Mouse (Mus musculus) heart, adult 2 months (tissue): ENCODE results near the gene Tbc1d8b. TPM values are rescaled to one million over a fixed set of nuclear protein-coding genes. Genes with fewer than 3 reads are reported as not detected.
"Not testable (repeated sequence)": the region's sequence is repeated elsewhere in the genome, so short reads cannot be mapped to it uniquely, and the experiment has no call there.

Source experiments
- DNase-seq, 2 experiments: peaks; one replicate each; pipeline ENCODE4 v3.0.0; 2021
- H3K27ac ChIP-seq: fragments of 200-600 bp; 2 replicates; pipeline ENCODE4 v1.8.1; 2022
- H3K27me3 ChIP-seq: fragments of 200-500 bp; 2 replicates; pipeline ENCODE4 v1.6.1; 2012; ENCODE audit warnings: mild to moderate bottlenecking, low read length, inconsistent platforms, mixed read lengths; ENCODE audit not compliant: control insufficient read depth, insufficient read depth
- H3K36me3 ChIP-seq: fragments of 200-500 bp; 2 replicates; pipeline ENCODE4 v1.6.1; 2012; ENCODE audit warnings: low read length, inconsistent platforms; ENCODE audit not compliant: control insufficient read depth, insufficient read depth
- H3K4me1 ChIP-seq: fragments of 200-500 bp; 2 replicates; pipeline ENCODE4 v1.6.1; 2011; ENCODE audit warnings: low read length; ENCODE audit not compliant: control insufficient read depth, insufficient read depth
- H3K4me3 ChIP-seq: fragments of 200-600 bp; 2 replicates; pipeline ENCODE4 v1.8.1; 2022
- H3K79me2 ChIP-seq: fragments of 200-500 bp; replicated peaks from 2 replicates; pipeline ENCODE4 v1.6.1; 2012; ENCODE audit warnings: mild to moderate bottlenecking, inconsistent platforms, low read length, moderate library complexity, mixed read lengths; ENCODE audit not compliant: control insufficient read depth, insufficient read depth
- H3K9ac ChIP-seq: fragments of 200-500 bp; 2 replicates; pipeline ENCODE4 v1.6.1; 2012; ENCODE audit warnings: low read depth, mild to moderate bottlenecking, control low read depth, inconsistent platforms, low read length, mixed read lengths
- CTCF ChIP-seq: fragments of 200-600 bp; IDR thresholded peaks from 2 replicates; pipeline ENCODE4 v1.8.1; 2022; ENCODE audit warnings: antibody characterized with exemption, mild to moderate bottlenecking, moderate library complexity
- EP300 ChIP-seq: fragments of 200-500 bp; IDR thresholded peaks from 2 replicates; pipeline ENCODE4 v1.6.1; 2011; ENCODE audit warnings: low read depth, low read length, control low read depth; ENCODE audit not compliant: insufficient read depth
- POLR2A ChIP-seq: fragments of 200-500 bp; IDR thresholded peaks from 2 replicates; pipeline ENCODE4 v1.6.1; 2011; ENCODE audit warnings: mild to moderate bottlenecking, low read depth, low read length, control low read depth; ENCODE audit not compliant: insufficient read depth
- WGBS: fragments of 180-500 bp; shearing (Covaris S2); methylation state at CpG from one replicate; pipeline ENCODE4 v1.1.7; 2018; 5-methylcytosine and 5-hydroxymethylcytosine counted together
- intact Hi-C: fragments of 180-260 bp; cut with DNase I; formaldehyde crosslinking; loops from one replicate; pipeline ENCODE4 v1.15.1; 2025
- polyA plus RNA-seq: library from polyadenylated mRNA; depleted of rRNA; stranded (reverse); fragments of >200 nt; gene quantifications from 2 replicates; pipeline ENCODE4 v1.2.3, GENCODE M21; 2012
- total RNA-seq, 2 experiments: library from RNA; stranded (reverse); gene quantifications; 2 replicates each; pipeline ENCODE4 v1.2.3; 2021

Tbc1d8b gene
- total and polyA plus RNA-seq, 3 experiments = 1.2 to 6.3 (median 4.9) TPM

DNA sequence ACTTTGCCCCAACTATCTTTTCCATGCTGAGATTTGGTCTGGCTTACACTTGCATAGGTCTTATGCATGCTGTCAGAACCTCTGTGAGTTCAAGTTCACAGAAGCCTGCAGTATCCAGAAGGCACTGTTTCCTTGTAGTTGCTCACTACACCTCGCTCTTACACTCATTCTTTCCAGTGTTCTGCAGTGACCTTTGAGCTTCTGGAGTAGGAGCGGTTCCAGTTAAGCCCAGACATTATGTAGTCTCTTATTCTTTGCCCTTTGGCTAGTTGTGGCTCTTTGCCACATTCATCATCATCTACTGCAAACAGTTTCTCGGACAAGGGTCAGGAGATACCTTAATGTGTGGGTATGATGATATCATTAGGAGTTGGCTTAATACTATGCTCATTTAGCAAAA lies 45.7 kb downstream of the Tbc1d8b start:
- Histone ChIP-seq H3K79me2 (no peaks in the 10 kb centered on the region), H3K4me3 (no peak overlapping the region), H3K27ac (no peak overlapping the region), H3K36me3 (no peaks in the 10 kb centered on the region), H3K27me3 (no peaks in the 10 kb centered on the region), H3K4me1 (no peaks in the 10 kb centered on the region), H3K9ac (no peak overlapping the region)
- 86% methylated on average over 3 of the region's 3 CpGs for WGBS
- TF ChIP-seq CTCF = no peak
- TF ChIP-seq POLR2A = no peak
- TF ChIP-seq EP300 = no peak
- DNase-seq = no peak
- intact Hi-C loops = no loop called here

DNA sequence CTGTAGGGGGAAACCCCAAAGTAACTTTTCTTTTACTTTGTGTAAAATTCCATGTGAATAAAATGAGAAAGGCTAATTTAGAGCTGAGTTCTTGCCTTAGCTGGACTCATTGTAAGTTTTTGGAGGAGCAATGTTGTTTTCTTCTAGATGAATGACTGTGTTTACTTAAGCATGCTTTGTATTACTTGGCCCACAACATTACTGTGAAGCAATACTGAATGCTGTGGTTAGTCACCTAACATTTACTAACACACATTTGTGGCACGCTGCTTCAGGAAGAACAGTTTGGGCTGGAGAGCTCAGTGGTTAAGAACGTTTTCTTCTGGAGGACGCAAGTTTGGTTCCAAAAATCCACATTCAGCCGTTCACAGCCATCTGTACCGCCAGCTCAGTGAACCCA lies 52.3 kb downstream of the Tbc1d8b start:
- H3K79me2 ChIP-seq = no peaks in the 10 kb centered on the region
- TF ChIP-seq EP300 (no peak), POLR2A (no peak), CTCF (no peak)
- no peak overlapping the region for H3K27ac ChIP-seq
- intact Hi-C loops = no loop called here
- H3K27me3 ChIP-seq = no peaks in the 10 kb centered on the region
- no peaks in the 10 kb centered on the region for H3K4me1 ChIP-seq
- no peaks in the 10 kb centered on the region for H3K36me3 ChIP-seq
- no peak for DNase-seq
- H3K4me3 ChIP-seq = no peak overlapping the region
- H3K9ac ChIP-seq = no peak overlapping the region
- 79% methylated on average over 5 of the region's 5 CpGs for WGBS

DNA sequence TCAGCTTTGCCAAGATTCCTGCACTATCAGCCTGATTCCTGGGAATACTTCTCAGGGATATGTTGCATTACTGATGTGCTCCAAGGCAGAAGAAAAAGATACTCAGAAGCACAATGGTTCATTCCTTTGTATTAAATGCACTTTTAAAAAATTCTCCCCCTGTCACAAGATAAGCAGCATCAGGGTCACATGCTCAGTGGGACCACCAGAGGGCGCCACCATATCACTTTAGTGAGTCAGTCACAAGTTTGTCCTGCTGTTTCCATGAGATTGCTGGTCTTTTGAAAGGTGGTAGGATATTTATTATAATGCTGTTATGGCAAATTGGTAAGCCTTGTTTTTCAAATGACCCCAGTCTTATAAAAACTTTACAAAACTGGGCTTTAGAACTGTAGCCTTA lies 67.1 kb downstream of the Tbc1d8b start:
- 3% methylated on average over 1 of the region's 1 CpGs for WGBS
- H3K36me3 ChIP-seq = no peaks in the 10 kb centered on the region
- no peaks in the 10 kb centered on the region for H3K79me2 ChIP-seq
- no peaks in the 10 kb centered on the region for H3K27me3 ChIP-seq
- no peak overlapping the region for H3K27ac ChIP-seq
- H3K4me1 ChIP-seq = no peaks in the 10 kb centered on the region
- H3K4me3 ChIP-seq = no peak overlapping the region
- no peak overlapping the region for H3K9ac ChIP-seq
- intact Hi-C loops = no loop called here
- TF ChIP-seq CTCF (peak; percentile 79), EP300 (no peak)
- peak; percentile 3 to 52 for DNase-seq

DNA sequence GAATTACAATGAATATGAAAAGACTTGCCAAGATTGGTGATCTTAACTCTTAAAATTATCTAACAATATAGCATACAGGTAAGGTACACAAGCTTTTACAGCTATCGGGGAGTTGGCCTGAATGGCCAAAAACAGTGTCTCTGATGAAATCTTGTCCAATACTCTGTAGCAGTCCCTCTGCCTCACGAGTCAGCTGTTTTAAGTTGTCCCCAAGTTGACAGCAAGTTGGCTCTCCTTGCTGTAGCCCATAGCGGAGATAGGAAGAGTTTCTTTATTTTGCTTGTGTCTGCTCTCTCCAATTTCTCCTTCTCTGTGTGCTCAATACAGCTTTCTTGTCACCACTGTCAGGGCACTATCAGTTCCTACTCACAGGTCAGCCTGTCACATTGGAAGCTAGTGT lies 73.8 kb downstream of the Tbc1d8b start:
- DNase-seq, H3K79me2 ChIP-seq, H3K36me3 ChIP-seq, intact Hi-C loops, H3K4me1 ChIP-seq, H3K4me3 ChIP-seq, H3K27me3 ChIP-seq, H3K27ac ChIP-seq, H3K9ac ChIP-seq: not testable (repeated sequence)
- WGBS = 57% methylated on average over 3 of the region's 3 CpGs

DNA sequence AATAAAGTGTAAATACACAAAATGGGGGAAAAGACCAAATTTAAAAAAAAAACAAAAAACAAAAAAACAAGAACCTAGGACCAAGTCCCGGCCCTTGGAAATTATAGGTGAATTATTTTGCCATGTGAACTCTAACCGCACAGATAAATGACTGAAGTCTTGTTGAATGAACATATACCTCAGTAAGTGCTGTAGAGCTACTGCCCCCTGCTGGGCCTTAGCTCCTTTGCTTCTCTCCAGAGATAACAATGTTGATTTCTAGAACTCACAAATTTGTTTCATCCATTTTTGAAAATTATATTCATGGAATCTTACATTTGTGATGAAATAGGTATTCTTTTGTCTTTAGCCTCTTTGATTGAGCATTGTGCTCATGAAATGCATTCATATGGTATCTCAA lies 77.8 kb downstream of the Tbc1d8b start:
- DNase-seq = no peak
- intact Hi-C loops = loop anchor here (5.0 kb wide), 1 partner anchor 345 kb away; no protein-coding TSS in a partner anchor

DNA sequence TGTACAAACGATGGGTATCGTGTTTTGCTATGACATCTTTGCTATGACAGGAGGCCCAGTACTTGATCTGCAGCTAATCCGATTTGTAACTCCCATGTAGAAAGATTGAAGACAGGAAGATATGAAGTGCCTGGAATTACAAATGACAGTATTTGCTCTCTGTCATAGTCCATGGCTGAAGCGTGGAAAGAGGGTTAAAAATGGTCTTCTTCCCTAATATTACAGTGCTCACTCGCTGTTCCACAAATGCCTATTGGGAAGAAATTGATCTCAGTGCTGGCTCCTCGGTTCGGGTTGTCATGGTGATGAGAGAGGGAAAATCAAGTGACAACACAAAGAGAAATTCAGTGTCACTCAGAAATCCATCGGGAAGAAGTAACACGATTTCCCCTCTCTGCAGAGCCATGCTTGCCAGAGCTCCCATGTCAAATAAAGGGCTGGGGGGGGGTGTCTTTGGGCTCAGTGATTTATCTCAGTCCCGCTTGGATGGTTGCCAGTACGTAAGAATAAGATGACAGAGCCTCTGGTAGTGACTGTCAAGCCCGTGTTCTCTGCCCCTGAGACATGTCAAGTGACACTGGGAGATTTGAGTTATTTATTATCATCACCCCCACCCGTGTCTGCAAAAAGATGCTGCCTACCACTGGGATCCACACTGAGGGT lies 85.3 kb downstream of the Tbc1d8b start:
- WGBS = 57% methylated on average over 13 of the region's 13 CpGs
- peaks cover 2% of the 10 kb centered on the region; the same call in 1 of the 2 replicates for H3K4me1 ChIP-seq
- H3K4me3 ChIP-seq = no peak overlapping the region
- no peaks in the 10 kb centered on the region for H3K79me2 ChIP-seq
- H3K36me3 ChIP-seq = no peaks in the 10 kb centered on the region
- no peak for TF ChIP-seq EP300
- no peak for TF ChIP-seq CTCF
- no peak for TF ChIP-seq POLR2A
- H3K27ac ChIP-seq = no peak overlapping the region
- no peak for DNase-seq
- no peaks in the 10 kb centered on the region for H3K27me3 ChIP-seq
- no peak overlapping the region for H3K9ac ChIP-seq
- intact Hi-C loops = no loop called here

More for the DNA sequence above, 77.8 kb downstream of the Tbc1d8b start:
- Histone ChIP-seq H3K27ac (no peak overlapping the region), H3K36me3 (no peaks in the 10 kb centered on the region), H3K9ac (no peak overlapping the region), H3K79me2 (no peaks in the 10 kb centered on the region), H3K4me1 (no peaks in the 10 kb centered on the region), H3K4me3 (no peak overlapping the region), H3K27me3 (no peaks in the 10 kb centered on the region)
- TF ChIP-seq CTCF = peak; percentile 73
- TF ChIP-seq POLR2A = no peak
- WGBS = 71% methylated on average over 2 of the region's 2 CpGs
